Mouse (Mus musculus) liver, embryonic 14.5 days (tissue): ENCODE measurements around the gene Prkag1.
A peak's percentile ranks its signal among the peaks of the same experiment; 100 is the strongest.

ENCODE experiments used
- CTCF ChIP-seq: IDR thresholded peaks from 2 replicates; pipeline ENCODE4 v1.5.1; 2016; ENCODE audit warnings: antibody characterized with exemption, low read depth, control low read depth
- EP300 ChIP-seq: IDR thresholded peaks from 2 replicates; pipeline ENCODE4 v1.6.1; 2016; ENCODE audit warnings: antibody characterized with exemption, low read depth

DNA sequence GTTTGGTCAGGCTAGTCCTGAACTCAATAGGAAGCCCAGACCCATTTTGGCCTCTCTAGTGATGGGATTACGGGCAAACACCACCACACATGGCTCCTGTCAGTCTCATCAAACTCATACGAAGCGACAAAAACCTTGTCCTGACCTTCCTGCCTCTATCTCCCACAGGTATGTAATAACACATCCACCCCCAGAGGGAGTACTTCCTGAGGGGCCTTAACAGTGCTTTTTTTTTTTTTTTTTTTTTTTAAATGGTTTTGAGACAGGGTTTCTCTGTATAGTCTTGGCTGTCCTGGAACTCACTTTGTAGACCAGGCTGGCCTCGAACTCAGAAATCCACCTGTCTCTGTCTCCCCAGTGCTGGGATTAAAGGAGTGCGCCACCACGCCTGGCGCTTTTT lies 13.2 kb downstream of the Prkag1 start:
- TF ChIP-seq CTCF (0 out of 2 replicates have a peak, but pooled peaks have one; percentile 5), EP300 (no peak)
